Mouse (Mus musculus) neutrophil, adult 59 days (primary cell): Measurements from ENCODE around the gene Nln. TPM values are rescaled to one million over a fixed set of nuclear protein-coding genes. Genes with fewer than 3 reads are reported as not detected.

Source experiments
- total RNA-seq, 2 experiments: library from RNA; stranded (reverse); gene quantifications; 1 replicate in 1 of 2; 2 replicates in 1 of 2; pipeline ENCODE4 v1.2.4; 2023

The Nln gene
- total RNA-seq, result 10 to 100 TPM; 15.4 to 17.6 TPM

DNA sequence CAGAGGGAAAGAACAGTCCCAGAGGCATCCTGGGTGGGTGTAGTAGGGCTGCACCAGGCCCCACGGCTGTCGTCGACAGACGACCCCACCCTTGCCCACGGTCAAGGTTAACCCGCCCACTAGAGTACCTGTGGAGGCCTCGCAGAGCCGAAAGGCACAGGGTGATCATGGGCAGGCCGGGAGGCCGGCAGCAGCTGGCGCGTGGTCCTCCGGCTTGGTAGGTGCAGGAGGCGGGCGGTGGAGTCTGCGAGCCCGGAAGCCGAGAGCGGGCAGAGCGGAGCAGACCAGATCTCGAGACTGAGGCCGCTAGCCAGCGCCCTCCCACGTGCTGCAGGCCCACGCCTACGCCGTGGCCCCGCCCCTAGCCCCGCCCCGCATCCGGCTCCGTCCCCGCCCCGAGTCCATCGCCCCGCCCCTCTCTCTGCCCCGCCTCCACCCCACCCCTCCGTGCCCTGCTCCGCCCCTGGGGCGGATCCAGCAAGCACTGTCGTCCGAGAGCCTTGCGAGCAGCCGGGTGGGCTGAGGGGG, at the start of gene Nln, which contains the start of gene Sgtb:
Gene Nln, minus strand, starts transcription at position 327 of the 528 bp plus-strand sequence.
Gene Sgtb, plus strand, starts transcription at position 454 of the 528 bp plus-strand sequence.

Other genes with a start within 250 kb of the Nln start
- gene Erbin, start 189.1 kb downstream of the Nln start, total RNA-seq, result 10 to 100 TPM; 67.3 to 73.5 TPM
- under 1 TPM; 0.11 TPM for gene Sgtb, start 127 bp upstream of the Nln start, total RNA-seq
- 10 to 100 TPM; 16.7 to 20.8 TPM for gene Trappc13, start 68.9 kb upstream of the Nln start, total RNA-seq
- 1 to 10 TPM; 6.9 to 7.1 TPM for gene Trim23, start 69.2 kb upstream of the Nln start, total RNA-seq
- 10 to 100 TPM; 13.5 to 14.5 TPM for gene Cenpk, start 119.0 kb upstream of the Nln start, total RNA-seq
- gene Ppwd1, start 119.2 kb upstream of the Nln start, total RNA-seq, result 10 to 100 TPM; 18.9 to 21.2 TPM
- 1 to 10 TPM in 1 of 2 experiments, under 1 TPM in 1; 0.93 to 1.5 TPM for gene Adamts6, start 178.2 kb upstream of the Nln start, total RNA-seq